Mouse (Mus musculus): ENCODE measurements around the gene Gm4744.
"Not testable (repeated sequence)": the region's sequence is repeated elsewhere in the genome, so short reads cannot be mapped to it uniquely, and the experiment has no call there.

Gene Gm4744

GRCm38 (mm10) chr6:40951770-40952169 is at the start of gene Gm4744:
Gm4744 (minus strand) TSS chr6:40951870.
- DNase-seq (ENCODE audit: low spot score in 2 of 2), result no peak

GRCm38 (mm10) chr6:40999379-40999778 is 47.7 kb upstream of the Gm4744 start, which contains the start of gene Gm2663:
Gm2663 (minus strand) TSS chr6:40999479.
- DNase-seq (ENCODE audit: low spot score in 2 of 2), result not testable (repeated sequence)

GRCm38 (mm10) chr6:40964454-40964853 is 12.8 kb upstream of the Gm4744 start, which contains the start of gene 1810009J06Rik:
1810009J06Rik (plus strand) TSS chr6:40964754.
- not testable (repeated sequence) for DNase-seq (ENCODE audit: low spot score in 2 of 2)

GRCm38 (mm10) chr6:40953716-40954115 is 2.0 kb upstream of the Gm4744 start:
- no peak for DNase-seq (ENCODE audit: low spot score in 2 of 2)

- no peak for DNase-seq (ENCODE audit: low spot score in 2 of 2)
These were observed 11.2 kb downstream of the Gm4744 start, which contains the start of gene 1700074P13Rik for GRCm38 (mm10) chr6:40940457-40940856. 1700074P13Rik (minus strand) TSS chr6:40940557.

- DNase-seq (ENCODE audit: low spot score in 2 of 2), result no peak
These were observed 31.7 kb downstream of the Gm4744 start for GRCm38 (mm10) chr6:40919954-40920353.

GRCm38 (mm10) chr6:40900287-40900686 is 51.4 kb downstream of the Gm4744 start, which contains the start of gene Prss58:
Prss58 (minus strand) TSS chr6:40900387.
- DNase-seq (ENCODE audit: low spot score in 2 of 2), result no peak
